Mouse (Mus musculus) ovary, postnatal 14 days (tissue): Measurements from ENCODE around the gene Cd82.
A peak's percentile ranks its signal among the peaks of the same experiment; 100 is the strongest.

Experiments used
- DNase-seq: peaks from one replicate; pipeline ENCODE4 v3.0.0; 2022; ENCODE audit warnings: low spot score

Gene Cd82

GRCm38 (mm10) chr2:93444280-93444679 lies 18.7 kb downstream of the Cd82 start:
- DNase-seq: no peak

GRCm38 (mm10) chr2:93443106-93443505 lies 19.8 kb downstream of the Cd82 start:
- DNase-seq: no peak

- no peak for DNase-seq
Measured at GRCm38 (mm10) chr2:93439812-93440559, 23.0 kb downstream of the Cd82 start.

GRCm38 (mm10) chr2:93439352-93439771 lies 23.6 kb downstream of the Cd82 start:
- DNase-seq: no peak

- DNase-seq: no peak
Measured at GRCm38 (mm10) chr2:93438335-93438734, 24.6 kb downstream of the Cd82 start.

- DNase-seq: no peak
Measured at GRCm38 (mm10) chr2:93435577-93435976, 27.4 kb downstream of the Cd82 start.

GRCm38 (mm10) chr2:93434896-93435295 lies 28.0 kb downstream of the Cd82 start:
- no peak for DNase-seq

GRCm38 (mm10) chr2:93433543-93433942 lies 29.4 kb downstream of the Cd82 start:
- no peak for DNase-seq

GRCm38 (mm10) chr2:93432600-93433389 lies 30.1 kb downstream of the Cd82 start:
- DNase-seq: no peak

- DNase-seq: no peak
Measured at GRCm38 (mm10) chr2:93431575-93432325, 31.2 kb downstream of the Cd82 start.

GRCm38 (mm10) chr2:93430993-93431392 lies 31.9 kb downstream of the Cd82 start:
- no peak for DNase-seq

- no peak for DNase-seq
Measured at GRCm38 (mm10) chr2:93428004-93428531, 34.9 kb downstream of the Cd82 start.

GRCm38 (mm10) chr2:93427000-93427715 lies 35.8 kb downstream of the Cd82 start:
- no peak for DNase-seq

GRCm38 (mm10) chr2:93425810-93426209 lies 37.1 kb downstream of the Cd82 start:
- DNase-seq: no peak

GRCm38 (mm10) chr2:93424307-93424984 lies 38.5 kb downstream of the Cd82 start:
- no peak for DNase-seq

- DNase-seq: peak; percentile 84
Measured at GRCm38 (mm10) chr2:93421320-93421719, 41.6 kb downstream of the Cd82 start.

GRCm38 (mm10) chr2:93419971-93420370 lies 43.0 kb downstream of the Cd82 start:
- DNase-seq: no peak

GRCm38 (mm10) chr2:93418396-93418795 lies 44.5 kb downstream of the Cd82 start:
- DNase-seq: peak; percentile 72

- DNase-seq: no peak
Measured at GRCm38 (mm10) chr2:93416874-93417709, 45.8 kb downstream of the Cd82 start.

- peak; percentile 34 for DNase-seq
Measured at GRCm38 (mm10) chr2:93415281-93415680, 47.7 kb downstream of the Cd82 start.
